ENCODE assay signal across 1 mouse cellular context in genomic region chr1:57995432-57996132, GRCm38 (mm10).
A peak's percentile ranks its signal among the peaks of the same experiment; 100 is the strongest.
TF ChIP-seq lines count a peak whose summit lies in the region.

Sgo2a (plus strand) TSS chr1:57995971.

TF ChIP-seq in MEL, 35 proteins besides CTCF, POLR2A, EP300 and RAD21 (continued from another document):
- peak; percentile 91; the same call in 1 of the 2 replicates for TF ChIP-seq MXI1 (IDR thresholded peaks at IDR 0.05; ENCODE audit: low read depth, low read length)
- no peak for TF ChIP-seq MAFK (IDR thresholded peaks at IDR 0.05; ENCODE audit: borderline replicate concordance, low read depth, low read length)
- TF ChIP-seq MEF2A (IDR thresholded peaks at IDR 0.05; ENCODE audit: extremely low read depth, insufficient replicate concordance, low read depth, low read length, poor library complexity, severe bottlenecking): no peak
- TF ChIP-seq USF1 (IDR thresholded peaks at IDR 0.05; ENCODE audit: low read depth, low read length): no peak
- peak; percentile 86 for TF ChIP-seq TBP (IDR thresholded peaks at IDR 0.05; ENCODE audit: low read depth, low read length)
- no peak for TF ChIP-seq CHD1 (IDR thresholded peaks at IDR 0.05; ENCODE audit: low read depth, low read length)
